Mouse (Mus musculus): ENCODE measurements around the gene Ifna14. TPM values are rescaled to one million over a fixed set of nuclear protein-coding genes. Genes with fewer than 3 reads are reported as not detected.
"Not testable (repeated sequence)": the region's sequence is repeated elsewhere in the genome, so short reads cannot be mapped to it uniquely, and the experiment has no call there.

Gene Ifna14
- not detected in 2 replicates for total RNA-seq (2014; fragmentation: Nextera tagmentation)
- 0.44 TPM in 1 of 2 replicates, not detected in the other for total RNA-seq (2017)
- polyA plus RNA-seq (2012): not detected in 2 replicates

- Histone ChIP-seq H3K27me3 (ENCODE audit: insufficient read depth, low read length) (peaks cover 8% of the 10 kb centered on the region; the same call in 1 of the 2 replicates), H3K9me3 (replicated peaks) (no peaks in the 10 kb centered on the region), H3K4me1 (ENCODE audit: insufficient read depth, low read depth, low read length) (no peaks in the 10 kb centered on the region), H3K4me3 (ENCODE audit: low read depth, low read length) (no peak within 1 kb of the TSS), H3K36me3 (replicated peaks) (no peaks in the 10 kb centered on the region)
- no peak for DNase-seq (ENCODE audit: low spot score)
- TF ChIP-seq POLR2AphosphoS5 (IDR thresholded peaks at IDR 0.05; ENCODE audit: insufficient replicate concordance, low read depth, low read length): no peak
- no peak for TF ChIP-seq GATA1 (IDR thresholded peaks at IDR 0.05; ENCODE audit: borderline replicate concordance, low read length)
- TF ChIP-seq GATA2 (IDR thresholded peaks at IDR 0.05; ENCODE audit: borderline replicate concordance, low read depth, low read length): no peak
- no peak for ATAC-seq (ENCODE audit: extremely low read depth, insufficient number of reproducible peaks, low FRiP score, poor library complexity, severe bottlenecking)
Measured at GRCm38 (mm10) chr4:88571698-88572097, at the start of gene Ifna14. TSS of gene Ifna14 (minus strand) at chr4:88571798.

- no peaks in the 10 kb centered on the region for H3K27me3 ChIP-seq (ENCODE audit: insufficient read depth, low read length)
- no peaks in the 10 kb centered on the region for H3K4me1 ChIP-seq (ENCODE audit: insufficient read depth, low read depth, low read length)
- DNase-seq (ENCODE audit: low spot score): no peak
- TF ChIP-seq TAL1 (conservative IDR thresholded peaks at IDR 0.05; ENCODE audit: low read depth, low read length) (no peak), POLR2AphosphoS5 (IDR thresholded peaks at IDR 0.05; ENCODE audit: insufficient replicate concordance, low read depth, low read length) (no peak), CTCF (IDR thresholded peaks at IDR 0.05; ENCODE audit: low read depth, low read length) (no peak), GATA1 (IDR thresholded peaks at IDR 0.05; ENCODE audit: borderline replicate concordance, low read length) (no peak), GATA2 (IDR thresholded peaks at IDR 0.05; ENCODE audit: borderline replicate concordance, low read depth, low read length) (no peak)
- no peaks in the 10 kb centered on the region for H3K36me3 ChIP-seq (replicated peaks)
- ATAC-seq (ENCODE audit: extremely low read depth, insufficient number of reproducible peaks, low FRiP score, poor library complexity, severe bottlenecking): no peak
- H3K4me3 ChIP-seq (ENCODE audit: low read depth, low read length): no peak within 1 kb of the TSS
- H3K9me3 ChIP-seq (replicated peaks): no peaks in the 10 kb centered on the region
Measured at GRCm38 (mm10) chr4:88603276-88603675, 31.7 kb upstream of the Ifna14 start, which contains the start of gene Ifna12. TSS of gene Ifna12 (minus strand) at chr4:88603376.

GRCm38 (mm10) chr4:88592285-88592684 is 20.7 kb upstream of the Ifna14 start, which contains the start of gene Ifna9:
TSS of gene Ifna9 (minus strand) at chr4:88592385.
- H3K9me3 ChIP-seq (replicated peaks): no peaks in the 10 kb centered on the region
- H3K36me3 ChIP-seq (replicated peaks): no peaks in the 10 kb centered on the region
- H3K27me3 ChIP-seq (ENCODE audit: insufficient read depth, low read length): no peaks in the 10 kb centered on the region
- ATAC-seq (ENCODE audit: extremely low read depth, insufficient number of reproducible peaks, low FRiP score, poor library complexity, severe bottlenecking): no peak
- no peaks in the 10 kb centered on the region for H3K4me1 ChIP-seq (ENCODE audit: insufficient read depth, low read depth, low read length)
- H3K4me3 ChIP-seq (ENCODE audit: low read depth, low read length): no peak within 1 kb of the TSS
- no peak for TF ChIP-seq POLR2AphosphoS5 (IDR thresholded peaks at IDR 0.05; ENCODE audit: insufficient replicate concordance, low read depth, low read length)
- TF ChIP-seq TAL1 (conservative IDR thresholded peaks at IDR 0.05; ENCODE audit: low read depth, low read length): no peak
- no peak for TF ChIP-seq GATA2 (IDR thresholded peaks at IDR 0.05; ENCODE audit: borderline replicate concordance, low read depth, low read length)
- DNase-seq (ENCODE audit: low spot score): no peak

- Histone ChIP-seq H3K9me3 (replicated peaks) (no peaks in the 10 kb centered on the region), H3K36me3 (replicated peaks) (no peaks in the 10 kb centered on the region), H3K4me1 (ENCODE audit: insufficient read depth, low read depth, low read length) (no peaks in the 10 kb centered on the region), H3K4me3 (ENCODE audit: low read depth, low read length) (no peak overlapping the region), H3K27me3 (ENCODE audit: insufficient read depth, low read length) (peaks cover 6% of the 10 kb centered on the region; the same call in 1 of the 2 replicates)
- no peak for DNase-seq (ENCODE audit: low spot score)
- ATAC-seq (ENCODE audit: extremely low read depth, insufficient number of reproducible peaks, low FRiP score, poor library complexity, severe bottlenecking): no peak
- TF ChIP-seq POLR2AphosphoS5 (IDR thresholded peaks at IDR 0.05; ENCODE audit: insufficient replicate concordance, low read depth, low read length) (no peak), GATA1 (IDR thresholded peaks at IDR 0.05; ENCODE audit: borderline replicate concordance, low read length) (no peak), GATA2 (IDR thresholded peaks at IDR 0.05; ENCODE audit: borderline replicate concordance, low read depth, low read length) (no peak), TAL1 (conservative IDR thresholded peaks at IDR 0.05; ENCODE audit: low read depth, low read length) (no peak), CTCF (IDR thresholded peaks at IDR 0.05; ENCODE audit: low read depth, low read length) (no peak)
Measured at GRCm38 (mm10) chr4:88561791-88562190, 9.8 kb downstream of the Ifna14 start.

- not testable (repeated sequence) for H3K4me1 ChIP-seq (ENCODE audit: insufficient read depth, low read depth, low read length); ATAC-seq (ENCODE audit: extremely low read depth, insufficient number of reproducible peaks, low FRiP score, poor library complexity, severe bottlenecking); DNase-seq (ENCODE audit: low spot score); H3K4me3 ChIP-seq (ENCODE audit: low read depth, low read length); H3K36me3 ChIP-seq (replicated peaks); H3K27me3 ChIP-seq (ENCODE audit: insufficient read depth, low read length); H3K9me3 ChIP-seq (replicated peaks)
Measured at GRCm38 (mm10) chr4:88558145-88558544, 13.5 kb downstream of the Ifna14 start, which contains the start of gene Ifna15. TSS of gene Ifna15 (minus strand) at chr4:88558245.

GRCm38 (mm10) chr4:88550161-88550945 is 21.2 kb downstream of the Ifna14 start:
- DNase-seq (ENCODE audit: low spot score) (peak; percentile 22), ATAC-seq (ENCODE audit: extremely low read depth, insufficient number of reproducible peaks, low FRiP score, poor library complexity, severe bottlenecking) (peak; percentile 87)
- Histone ChIP-seq H3K27me3 (ENCODE audit: insufficient read depth, low read length) (no peaks in the 10 kb centered on the region; the same call in 1 of the 2 replicates), H3K36me3 (replicated peaks) (no peaks in the 10 kb centered on the region), H3K4me3 (ENCODE audit: low read depth, low read length) (peak overlapping the region; percentile 47; the same call in 1 of the 2 replicates), H3K9me3 (replicated peaks) (no peaks in the 10 kb centered on the region), H3K4me1 (ENCODE audit: insufficient read depth, low read depth, low read length) (peaks cover 6% of the 10 kb centered on the region; the same call in 1 of the 2 replicates)
- TF ChIP-seq GATA1 (IDR thresholded peaks at IDR 0.05; ENCODE audit: borderline replicate concordance, low read length): no peak
- no peak for TF ChIP-seq TAL1 (conservative IDR thresholded peaks at IDR 0.05; ENCODE audit: low read depth, low read length)
- peak; percentile 40; the same call in 1 of the 2 replicates for TF ChIP-seq CTCF (IDR thresholded peaks at IDR 0.05; ENCODE audit: low read depth, low read length)
- TF ChIP-seq GATA2 (IDR thresholded peaks at IDR 0.05; ENCODE audit: borderline replicate concordance, low read depth, low read length): no peak
- TF ChIP-seq POLR2AphosphoS5 (IDR thresholded peaks at IDR 0.05; ENCODE audit: insufficient replicate concordance, low read depth, low read length): no peak

Data from G1E (cell line).